Mouse (Mus musculus) urinary bladder, postnatal 25 days (tissue): Measurements from ENCODE around the gene Trim39.
"Not testable (repeated sequence)": the region's sequence is repeated elsewhere in the genome, so short reads cannot be mapped to it uniquely, and the experiment has no call there.

Source experiments
- DNase-seq: peaks from one replicate; pipeline ENCODE4 v3.0.0; 2022; ENCODE audit warnings: low spot score

Trim39 gene

GRCm38 (mm10) chr17:36248886-36249285 is 23.2 kb downstream of the Trim39 start:
- no peak for DNase-seq

GRCm38 (mm10) chr17:36245741-36246140 is 26.3 kb downstream of the Trim39 start:
- DNase-seq, result no peak

- DNase-seq, result no peak
Measured at GRCm38 (mm10) chr17:36244031-36244430, 28.0 kb downstream of the Trim39 start.

GRCm38 (mm10) chr17:36240637-36241213 is 31.3 kb downstream of the Trim39 start:
- DNase-seq, result no peak

GRCm38 (mm10) chr17:36237321-36237921 is 34.6 kb downstream of the Trim39 start:
- DNase-seq, result peak; percentile 36

GRCm38 (mm10) chr17:36235300-36235699 is 36.7 kb downstream of the Trim39 start:
- not testable (repeated sequence) for DNase-seq

GRCm38 (mm10) chr17:36233572-36233971 is 38.5 kb downstream of the Trim39 start:
- DNase-seq, result no peak

- DNase-seq, result peak; percentile 80
Measured at GRCm38 (mm10) chr17:36231318-36231717, 40.7 kb downstream of the Trim39 start.

- DNase-seq, result no peak
Measured at GRCm38 (mm10) chr17:36229046-36229445, 43.0 kb downstream of the Trim39 start.

GRCm38 (mm10) chr17:36226921-36227320 is 45.1 kb downstream of the Trim39 start:
- DNase-seq, result no peak

GRCm38 (mm10) chr17:36225231-36225824 is 46.7 kb downstream of the Trim39 start:
- DNase-seq, result no peak

- no peak for DNase-seq
Measured at GRCm38 (mm10) chr17:36224451-36224850, 47.6 kb downstream of the Trim39 start.

- DNase-seq, result no peak
Measured at GRCm38 (mm10) chr17:36218594-36219155, 53.4 kb downstream of the Trim39 start.

GRCm38 (mm10) chr17:36215586-36215985 is 56.5 kb downstream of the Trim39 start:
- no peak for DNase-seq
